Mouse (Mus musculus): ENCODE measurements around the gene Kif26b.

GRCm38 (mm10) chr1:178664271-178664969 lies 135.5 kb downstream of the Kif26b start:
- TF ChIP-seq CTCF (IDR thresholded peaks at IDR 0.05) (no peak), POLR2A (IDR thresholded peaks at IDR 0.05; ENCODE audit: insufficient read depth, low read depth, low read length) (no peak), EP300 (IDR thresholded peaks at IDR 0.05; ENCODE audit: insufficient read depth, low read depth, low read length) (no peak)
